In the genomic region with DNA sequence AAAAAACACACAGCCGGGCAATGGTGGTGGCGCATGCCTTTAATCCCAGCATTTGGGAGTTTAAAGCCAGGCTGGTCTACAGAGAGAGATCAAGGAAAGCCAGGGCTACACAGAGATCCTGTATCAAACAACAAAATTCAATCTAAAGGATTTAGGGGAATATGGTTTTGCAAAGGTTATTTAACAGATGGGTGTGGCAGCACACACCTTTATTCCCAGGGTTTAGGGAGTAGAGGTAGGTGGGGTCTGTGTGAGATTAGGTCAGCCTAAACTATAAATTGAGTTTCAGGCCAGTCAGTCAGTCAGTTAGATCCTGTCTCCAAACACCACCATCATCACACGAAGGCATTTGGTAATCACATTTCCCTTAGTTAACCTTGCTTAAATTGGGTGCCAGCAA, we compare ENCODE assay signal across 8 mouse cellular contexts. TPM values are rescaled to one million over a fixed set of nuclear protein-coding genes. Genes with fewer than 3 reads are reported as not detected.
DNase-seq lines count a peak whose midpoint lies in the region; ATAC-seq and TF ChIP-seq lines count a peak whose summit lies in the region.

TSS of gene Pabpn1 (plus strand) at position 301 of the 400 bp plus-strand sequence.

- WGBS in lung, postnatal 0 days, result 93% methylated on average over 3 of the region's 3 CpGs
- 92% methylated on average over 3 of the region's 3 CpGs for WGBS in embryonic facial prominence, embryonic 15.5 days
- WGBS in heart, postnatal 0 days, result 96% methylated on average over 3 of the region's 3 CpGs
- WGBS in limb, embryonic 10.5 days, result 96% methylated on average over 3 of the region's 3 CpGs
- WGBS in neural tube, embryonic 15.5 days, result 94% methylated on average over 3 of the region's 3 CpGs

- no peak for ATAC-seq in lung, postnatal 0 days
- ATAC-seq in embryonic facial prominence, embryonic 15.5 days (ENCODE audit: insufficient number of reproducible peaks, low FRiP score, low TSS enrichment, low read depth), result no peak
- no peak for ATAC-seq in heart, postnatal 0 days (ENCODE audit: insufficient read depth, low read depth)
- ATAC-seq in neural tube, embryonic 15.5 days (ENCODE audit: low FRiP score), result no peak

- DNase-seq in lung, postnatal 0 days (ENCODE audit: low spot score), result no peak
- no peak for DNase-seq in lung, postnatal 4 days
- no peak for DNase-seq in heart, postnatal 0 days (ENCODE audit: low spot score)
- DNase-seq in limb, embryonic 10.5 days (ENCODE audit: low spot score), result no peak
- no peak for DNase-seq in cerebellum, adult 8-10 months
- no peak for DNase-seq in kidney, adult 8-10 months

- H3K27me3 ChIP-seq in lung, postnatal 0 days (replicated peaks; ENCODE audit: insufficient read depth, low read length), result no peaks in the 10 kb centered on the region
- no peaks in the 10 kb centered on the region for H3K27me3 ChIP-seq in embryonic facial prominence, embryonic 15.5 days
- H3K27me3 ChIP-seq in heart, postnatal 0 days (ENCODE audit: control insufficient read depth, insufficient read depth, low read length), result no peaks in the 10 kb centered on the region
- H3K27me3 ChIP-seq in limb, embryonic 10.5 days (ENCODE audit: low read depth, poor library complexity, severe bottlenecking), result no peaks in the 10 kb centered on the region
- H3K27me3 ChIP-seq in neural tube, embryonic 15.5 days (replicated peaks), result no peaks in the 10 kb centered on the region

- H3K36me3 ChIP-seq in lung, postnatal 0 days (ENCODE audit: insufficient read depth, low read length), result 0 out of 2 replicates have a peak, but pooled peaks cover 4% of the 10 kb centered on the region
- H3K36me3 ChIP-seq in embryonic facial prominence, embryonic 15.5 days, result peaks cover 19% of the 10 kb centered on the region
- H3K36me3 ChIP-seq in heart, postnatal 0 days (replicated peaks; ENCODE audit: control insufficient read depth, insufficient read depth, low read length), result peaks cover 19% of the 10 kb centered on the region
- peaks cover 19% of the 10 kb centered on the region for H3K36me3 ChIP-seq in limb, embryonic 10.5 days
- H3K36me3 ChIP-seq in neural tube, embryonic 15.5 days, result peaks cover 14% of the 10 kb centered on the region

- H3K27ac ChIP-seq in lung, postnatal 0 days (ENCODE audit: low read length), result peak within 1 kb of the TSS; percentile 69
- peak within 1 kb of the TSS; percentile 93 for H3K27ac ChIP-seq in embryonic facial prominence, embryonic 15.5 days (replicated peaks)
- peak within 1 kb of the TSS; percentile 86 for H3K27ac ChIP-seq in heart, postnatal 0 days (ENCODE audit: low read depth)
- peak within 1 kb of the TSS; percentile 100 for H3K27ac ChIP-seq in limb, embryonic 10.5 days
- H3K27ac ChIP-seq in neural tube, embryonic 15.5 days (replicated peaks), result peak within 1 kb of the TSS; percentile 91

- H3K4me1 ChIP-seq in lung, postnatal 0 days (ENCODE audit: insufficient read depth, low read depth, low read length), result peaks cover 8% of the 10 kb centered on the region; the same call in 1 of the 2 replicates
- peaks cover 17% of the 10 kb centered on the region for H3K4me1 ChIP-seq in embryonic facial prominence, embryonic 15.5 days
- H3K4me1 ChIP-seq in heart, postnatal 0 days (ENCODE audit: control insufficient read depth, insufficient read depth), result peaks cover 14% of the 10 kb centered on the region
- H3K4me1 ChIP-seq in limb, embryonic 10.5 days, result peaks cover 12% of the 10 kb centered on the region
- peaks cover 22% of the 10 kb centered on the region for H3K4me1 ChIP-seq in neural tube, embryonic 15.5 days

- no peak for TF ChIP-seq CTCF in lung, postnatal 0 days (IDR thresholded peaks at IDR 0.05)
- TF ChIP-seq CTCF in heart, postnatal 0 days (IDR thresholded peaks at IDR 0.05; ENCODE audit: low read depth), result no peak

- peak within 1 kb of the TSS; percentile 99 for H3K4me3 ChIP-seq in lung, postnatal 0 days (ENCODE audit: low read depth, low read length)
- H3K4me3 ChIP-seq in embryonic facial prominence, embryonic 15.5 days (replicated peaks), result peak within 1 kb of the TSS; percentile 94
- H3K4me3 ChIP-seq in heart, postnatal 0 days (ENCODE audit: low read depth, low read length), result peak within 1 kb of the TSS; percentile 50
- peak within 1 kb of the TSS; percentile 98 for H3K4me3 ChIP-seq in limb, embryonic 10.5 days
- peak within 1 kb of the TSS; percentile 87 for H3K4me3 ChIP-seq in neural tube, embryonic 15.5 days (replicated peaks)

- no peaks in the 10 kb centered on the region for H3K9me3 ChIP-seq in lung, postnatal 0 days (ENCODE audit: low read length)
- H3K9me3 ChIP-seq in embryonic facial prominence, embryonic 15.5 days (replicated peaks), result no peaks in the 10 kb centered on the region
- no peaks in the 10 kb centered on the region for H3K9me3 ChIP-seq in heart, postnatal 0 days (replicated peaks; ENCODE audit: control insufficient read depth, low read length)
- H3K9me3 ChIP-seq in limb, embryonic 10.5 days (replicated peaks), result no peaks in the 10 kb centered on the region
- H3K9me3 ChIP-seq in neural tube, embryonic 15.5 days (replicated peaks), result no peaks in the 10 kb centered on the region

- H3K9ac ChIP-seq in lung, postnatal 0 days (replicated peaks; ENCODE audit: low read depth), result peak within 1 kb of the TSS; percentile 19
- H3K9ac ChIP-seq in embryonic facial prominence, embryonic 15.5 days, result peak within 1 kb of the TSS; percentile 33
- H3K9ac ChIP-seq in heart, postnatal 0 days (replicated peaks; ENCODE audit: low read depth, low read length), result peak within 1 kb of the TSS; percentile 43
- H3K9ac ChIP-seq in neural tube, embryonic 15.5 days (replicated peaks), result peak within 1 kb of the TSS; percentile 51

- no peak for TF ChIP-seq EP300 in lung, postnatal 0 days (IDR thresholded peaks at IDR 0.05)
- TF ChIP-seq EP300 in heart, postnatal 0 days (IDR thresholded peaks at IDR 0.05; ENCODE audit: low read depth), result no peak

- peak within 1 kb of the TSS; percentile 48 for H3K4me2 ChIP-seq in lung, postnatal 0 days (replicated peaks; ENCODE audit: low read depth, low read length)
- H3K4me2 ChIP-seq in embryonic facial prominence, embryonic 15.5 days (replicated peaks), result peak within 1 kb of the TSS; percentile 56
- peak within 1 kb of the TSS; percentile 59 for H3K4me2 ChIP-seq in heart, postnatal 0 days (ENCODE audit: low read depth, low read length)
- H3K4me2 ChIP-seq in neural tube, embryonic 15.5 days, result peak within 1 kb of the TSS; percentile 56

RNA-seq across cellular contexts. Expression of gene Pabpn1, which starts in this region (rescaled TPM):
- polyA plus RNA-seq in lung, postnatal 0 days (2015; fragmentation: Nextera tagmentation; extraction: Ambion mirVana), result 64.4 and 66.1 TPM in 2 replicates
- polyA plus RNA-seq in embryonic facial prominence, embryonic 15.5 days (2015; fragmentation: Nextera tagmentation; extraction: Ambion mirVana), result 124 and 125 TPM in 2 replicates
- total RNA-seq in heart, postnatal 0 days (2014; rRNA removed; ENCODE audit: low replicate concordance), result 27.6 and 44.5 TPM in 2 replicates
- polyA plus RNA-seq in heart, postnatal 0 days (2015; fragmentation: Nextera tagmentation; extraction: Ambion mirVana), result 35.0 and 36.2 TPM in 2 replicates
- 173 and 178 TPM in 2 replicates for polyA plus RNA-seq in limb, embryonic 10.5 days (2016; fragmentation: Nextera tagmentation; extraction: Ambion mirVana)
- polyA plus RNA-seq in neural tube, embryonic 15.5 days (2015; fragmentation: Nextera tagmentation; extraction: Ambion mirVana), result 148 and 158 TPM in 2 replicates
